Mouse (Mus musculus) kidney, adult 2 months (tissue): Measurements from ENCODE around the gene Bbc3.

ENCODE experiments used
- CTCF ChIP-seq: fragments of 200-500 bp; conservative IDR thresholded peaks from 2 replicates; pipeline ENCODE4 v1.5.1; 2011; ENCODE audit warnings: low read depth, mild to moderate bottlenecking, control low read depth, low read length, moderate library complexity, mixed read lengths; ENCODE audit not compliant: insufficient read depth, insufficient read length
- POLR2A ChIP-seq: fragments of 200-500 bp; IDR thresholded peaks from one replicate; pipeline ENCODE4 v1.6.1; 2011; ENCODE audit warnings: low read depth, low read length, control low read depth

- TF ChIP-seq CTCF: no peak
- no peak for TF ChIP-seq POLR2A
Measured at GRCm38 (mm10) chr7:16349999-16350398, 41.8 kb downstream of the Bbc3 start.
